In genomic region chr10:81423476-81424245, GRCm38 (mm10) we compare ENCODE assay signal across 9 mouse cellular contexts. TPM values are rescaled to one million over a fixed set of nuclear protein-coding genes. Genes with fewer than 3 reads are reported as not detected.
DNase-seq lines count a peak whose midpoint lies in the region; ATAC-seq and TF ChIP-seq lines count a peak whose summit lies in the region.
"Had no signal": no experiment of that assay in that cellular context is flagged by ENCODE, and none has a peak within 500 bp of the region (broad histone marks: within the 10 kb centered on the region; RNA-seq: fewer than 3 reads in every experiment).

No protein-coding gene starts in this region.

- WGBS in lung, postnatal 0 days, result 74% methylated on average over 4 of the region's 4 CpGs
- 69% methylated on average over 4 of the region's 4 CpGs for WGBS in intestine, embryonic 14.5 days
- 92% methylated on average over 4 of the region's 4 CpGs for WGBS in thymus, adult 2 months

- intact Hi-C loops in gastrocnemius, adult 2 months (cut with DNase I), result no loop called here

- TF ChIP-seq EP300 in lung, postnatal 0 days (IDR thresholded peaks at IDR 0.05), result no peak

- no peaks in the 10 kb centered on the region for H3K36me3 ChIP-seq in lung, postnatal 0 days (ENCODE audit: insufficient read depth, low read length)
- peaks cover 7% of the 10 kb centered on the region; the same call in 1 of the 2 replicates for H3K36me3 ChIP-seq in intestine, embryonic 14.5 days (ENCODE audit: control insufficient read depth, insufficient read depth, low read length)
- H3K36me3 ChIP-seq in myocyte (ENCODE audit: control insufficient read depth, insufficient read depth), result no peaks in the 10 kb centered on the region
- no peaks in the 10 kb centered on the region for H3K36me3 ChIP-seq in thymus, adult 2 months (ENCODE audit: control insufficient read depth, insufficient read depth, low read length)

- DNase-seq in lung, postnatal 0 days (ENCODE audit: low spot score), result no peak
- no peak for DNase-seq in lung, postnatal 14 days
- peak; percentile 60 for DNase-seq in cerebellum, adult 9-11 months
- peak; percentile 26 for DNase-seq in gastrocnemius, adult 2 months
- DNase-seq in intestine, embryonic 14.5 days (ENCODE audit: low spot score), result peak; percentile 50
- no peak for DNase-seq in thymus, adult 2 months
- no peak for DNase-seq in embryo, embryonic 9.5 days (ENCODE audit: extremely low spot score)

- no peaks in the 10 kb centered on the region for H3K27me3 ChIP-seq in lung, postnatal 0 days (replicated peaks; ENCODE audit: insufficient read depth, low read length)
- peaks cover 3% of the 10 kb centered on the region; the same call in 1 of the 2 replicates for H3K27me3 ChIP-seq in intestine, embryonic 14.5 days (replicated peaks; ENCODE audit: control insufficient read depth, insufficient read depth, low read length)
- H3K27me3 ChIP-seq in myocyte (ENCODE audit: control insufficient read depth, insufficient read depth, insufficient read length), result no peaks in the 10 kb centered on the region
- H3K27me3 ChIP-seq in thymus, adult 2 months (ENCODE audit: control insufficient read depth, insufficient read depth, low read length), result peaks cover 3% of the 10 kb centered on the region; the same call in 1 of the 2 replicates

- H3K4me1 ChIP-seq in lung, postnatal 0 days (ENCODE audit: insufficient read depth, low read depth, low read length), result peaks cover 20% of the 10 kb centered on the region; the same call in 1 of the 2 replicates
- H3K4me1 ChIP-seq in intestine, embryonic 14.5 days (replicated peaks; ENCODE audit: control insufficient read depth, insufficient read depth, low read length), result peaks cover 26% of the 10 kb centered on the region
- H3K4me1 ChIP-seq in thymus, adult 2 months (replicated peaks; ENCODE audit: control insufficient read depth, insufficient read depth, low read length), result peaks cover 11% of the 10 kb centered on the region

- H3K4me3 ChIP-seq in lung, postnatal 0 days (ENCODE audit: low read depth, low read length), result no peak overlapping the region
- peak overlapping the region; percentile 94 for H3K4me3 ChIP-seq in gastrocnemius, adult 2 months
- no peak overlapping the region for H3K4me3 ChIP-seq in intestine, embryonic 14.5 days (ENCODE audit: low read depth, low read length)
- peak overlapping the region; percentile 91 for H3K4me3 ChIP-seq in myocyte
- H3K4me3 ChIP-seq in thymus, adult 2 months (ENCODE audit: control insufficient read depth, insufficient read depth, low read length), result no peak overlapping the region

- TF ChIP-seq CTCF in lung, postnatal 0 days (IDR thresholded peaks at IDR 0.05), result no peak
- TF ChIP-seq CTCF in gastrocnemius, adult 2 months (IDR thresholded peaks at IDR 0.05), result no peak
- no peak for TF ChIP-seq CTCF in thymus, adult 2 months (IDR thresholded peaks at IDR 0.05; ENCODE audit: borderline replicate concordance, control insufficient read depth, extremely low read depth, insufficient read depth, low read length, poor library complexity)

- no peak overlapping the region for H3ac ChIP-seq in myocyte (ENCODE audit: control insufficient read depth, insufficient read length)

- no peak overlapping the region for H3K27ac ChIP-seq in lung, postnatal 0 days (ENCODE audit: low read length)
- H3K27ac ChIP-seq in gastrocnemius, adult 2 months, result peak overlapping the region; percentile 97
- H3K27ac ChIP-seq in intestine, embryonic 14.5 days (ENCODE audit: low read depth), result peak overlapping the region; percentile 51; the same call in 1 of the 2 replicates
- no peak overlapping the region for H3K27ac ChIP-seq in thymus, adult 2 months (ENCODE audit: control insufficient read depth, insufficient read depth, low read length)

- H3K9me3 ChIP-seq in lung, postnatal 0 days (ENCODE audit: low read length), result no peaks in the 10 kb centered on the region
- H3K9me3 ChIP-seq in intestine, embryonic 14.5 days (ENCODE audit: control insufficient read depth, low read length), result no peaks in the 10 kb centered on the region

- no peak overlapping the region for H3K9ac ChIP-seq in lung, postnatal 0 days (replicated peaks; ENCODE audit: low read depth)
- H3K9ac ChIP-seq in intestine, embryonic 14.5 days (ENCODE audit: low read length), result peak overlapping the region; percentile 40

- H3K4me2 ChIP-seq in lung, postnatal 0 days (replicated peaks; ENCODE audit: low read depth, low read length), result peak overlapping the region; percentile 89; the same call in 1 of the 2 replicates
- H3K4me2 ChIP-seq in intestine, embryonic 14.5 days (ENCODE audit: low read length), result peak overlapping the region; percentile 75
- peak overlapping the region; percentile 97 for H3K4me2 ChIP-seq in myocyte (ENCODE audit: low read depth)

- no peak for ATAC-seq in lung, postnatal 0 days
- ATAC-seq in intestine, embryonic 14.5 days (replicated peaks; ENCODE audit: low FRiP score, low TSS enrichment, low read depth), result no peak

- H3K79me2 ChIP-seq in myocyte (ENCODE audit: control insufficient read depth, insufficient read depth), result peaks cover 97% of the 10 kb centered on the region

- no peak for TF ChIP-seq POLR2A in myocyte (IDR thresholded peaks at IDR 0.05; ENCODE audit: insufficient read length, low read depth)
- TF ChIP-seq POLR2A in thymus, adult 2 months (IDR thresholded peaks at IDR 0.05; ENCODE audit: control insufficient read depth, extremely low read depth, insufficient read depth, low read length, poor library complexity), result no peak

TF ChIP-seq in myocyte, 11 proteins besides CTCF, POLR2A, EP300 and RAD21:
- TF ChIP-seq USF1 (IDR thresholded peaks at IDR 0.05; ENCODE audit: low read depth) (no peak), CEBPB (IDR thresholded peaks at IDR 0.05; ENCODE audit: insufficient read depth, poor library complexity, severe bottlenecking) (no peak), SRF (IDR thresholded peaks at IDR 0.05; ENCODE audit: control insufficient read depth, insufficient read length, low read depth) (no peak), MYOG (IDR thresholded peaks at IDR 0.05; ENCODE audit: control insufficient read depth in 1 of 3, insufficient read depth in 1 of 3, insufficient read length in 2 of 3, low read depth in 2 of 3) (peak in 1 of 3 experiments; percentile 45), MYOD1 (IDR thresholded peaks at IDR 0.05; ENCODE audit: control insufficient read depth in 1 of 3, insufficient read length in 2 of 3, low read depth in 2 of 3) (peak in 1 of 3 experiments; percentile 12)

RNA-seq across cellular contexts. Expression of gene Smim24, which starts 30.8 kb away (rescaled TPM):
- 3.1 and 3.6 TPM in 2 replicates for polyA plus RNA-seq in lung, postnatal 0 days (2015; fragmentation: Nextera tagmentation; extraction: Ambion mirVana)
- total RNA-seq in gastrocnemius, adult 2 months (2021), result not detected
- 99.8 and 125 TPM in 2 replicates for polyA plus RNA-seq in intestine, embryonic 14.5 days (2014; fragmentation: Nextera tagmentation; extraction: Ambion mirVana)
- polyA plus RNA-seq in myocyte (2012; fragmentation: generic; extraction: Trizol), result 0.30 TPM
- 49.7 and 51.1 TPM in 2 replicates for polyA plus RNA-seq in thymus, adult 2 months (2012; rRNA removed)

RNA-seq across cellular contexts. Expression of gene Nfic, which starts 31.8 kb away (rescaled TPM):
- 73.6 and 83.9 TPM in 2 replicates for polyA plus RNA-seq in lung, postnatal 0 days (2015; fragmentation: Nextera tagmentation; extraction: Ambion mirVana)
- total RNA-seq in gastrocnemius, adult 2 months (2021), result 100 to 1,000 TPM; 207 to 215 TPM
- polyA plus RNA-seq in intestine, embryonic 14.5 days (2014; fragmentation: Nextera tagmentation; extraction: Ambion mirVana), result 52.4 and 57.2 TPM in 2 replicates
- 115 TPM for polyA plus RNA-seq in myocyte (2012; fragmentation: generic; extraction: Trizol)
- 26.3 and 26.7 TPM in 2 replicates for polyA plus RNA-seq in thymus, adult 2 months (2012; rRNA removed)

RNA-seq across cellular contexts. Expression of gene Gm48552, which starts 34.9 kb away (rescaled TPM):
- polyA plus RNA-seq in lung, postnatal 0 days (2015; fragmentation: Nextera tagmentation; extraction: Ambion mirVana), result 0.20 and 0.63 TPM in 2 replicates
- total RNA-seq in gastrocnemius, adult 2 months (2021), result 1 to 10 TPM in 1 of 2 experiments, under 1 TPM in 1; 0.84 to 1.0 TPM
- 0.37 and 0.44 TPM in 2 replicates for polyA plus RNA-seq in intestine, embryonic 14.5 days (2014; fragmentation: Nextera tagmentation; extraction: Ambion mirVana)
- 0.73 TPM for polyA plus RNA-seq in myocyte (2012; fragmentation: generic; extraction: Trizol)
- polyA plus RNA-seq in thymus, adult 2 months (2012; rRNA removed), result 7.5 and 8.4 TPM in 2 replicates
- total RNA-seq: hematopoietic stem cell, adult 5-6 weeks had no signal

RNA-seq across cellular contexts. Expression of gene Gm48551, which starts 39.4 kb away (rescaled TPM):
- 2.4 and 3.0 TPM in 2 replicates for polyA plus RNA-seq in lung, postnatal 0 days (2015; fragmentation: Nextera tagmentation; extraction: Ambion mirVana)
- total RNA-seq in gastrocnemius, adult 2 months (2021), result 1 to 10 TPM in 1 of 2 experiments, under 1 TPM in 1; 0.87 to 2.8 TPM
- 2.4 and 4.2 TPM in 2 replicates for polyA plus RNA-seq in intestine, embryonic 14.5 days (2014; fragmentation: Nextera tagmentation; extraction: Ambion mirVana)
- polyA plus RNA-seq in myocyte (2012; fragmentation: generic; extraction: Trizol), result 1.7 TPM
- 4.1 and 5.3 TPM in 2 replicates for polyA plus RNA-seq in thymus, adult 2 months (2012; rRNA removed)

RNA-seq across cellular contexts. Expression of gene Dohh, which starts 39.4 kb away (rescaled TPM):
- polyA plus RNA-seq in lung, postnatal 0 days (2015; fragmentation: Nextera tagmentation; extraction: Ambion mirVana), result 49.4 and 55.2 TPM in 2 replicates
- 10 to 100 TPM; 38.1 to 39.8 TPM for total RNA-seq in gastrocnemius, adult 2 months (2021)
- polyA plus RNA-seq in intestine, embryonic 14.5 days (2014; fragmentation: Nextera tagmentation; extraction: Ambion mirVana), result 70.7 and 70.8 TPM in 2 replicates
- 103 TPM for polyA plus RNA-seq in myocyte (2012; fragmentation: generic; extraction: Trizol)
- polyA plus RNA-seq in thymus, adult 2 months (2012; rRNA removed), result 119 and 123 TPM in 2 replicates

Comparison
In these comparisons a context has a peak if more than half of its experiments do, and no peak if none do; other contexts are left out.
1. DNase-seq: peak in cerebellum, adult 9-11 months (single experiment), gastrocnemius, adult 2 months (single experiment) and intestine, embryonic 14.5 days (single experiment); none in lung, postnatal 0 days (single experiment), lung, postnatal 14 days (single experiment), thymus, adult 2 months (single experiment) and embryo, embryonic 9.5 days (single experiment).
2. H3K27ac ChIP-seq: peak in gastrocnemius, adult 2 months (single experiment) and intestine, embryonic 14.5 days (single experiment); none in lung, postnatal 0 days (single experiment) and thymus, adult 2 months (single experiment).
3. H3K4me3 ChIP-seq: peak in gastrocnemius, adult 2 months (single experiment) and myocyte (single experiment); none in lung, postnatal 0 days (single experiment), intestine, embryonic 14.5 days (single experiment) and thymus, adult 2 months (single experiment).
4. RNA of gene Smim24, which starts 30.8 kb away (polyA plus RNA-seq): 99.8 to 125 TPM in intestine, embryonic 14.5 days and 49.7 to 51.1 TPM in thymus, adult 2 months; 3.1 to 3.6 TPM in lung, postnatal 0 days and 0.30 TPM in myocyte (single experiment); every median in the first group is over 10 times any median in the second.
5. Peak in every context shown above with its lines, with median percentiles within 50 percentile points of each other: H3K4me2 ChIP-seq.